Mouse (Mus musculus): Measurements from ENCODE around the gene Psma1.

DNA sequence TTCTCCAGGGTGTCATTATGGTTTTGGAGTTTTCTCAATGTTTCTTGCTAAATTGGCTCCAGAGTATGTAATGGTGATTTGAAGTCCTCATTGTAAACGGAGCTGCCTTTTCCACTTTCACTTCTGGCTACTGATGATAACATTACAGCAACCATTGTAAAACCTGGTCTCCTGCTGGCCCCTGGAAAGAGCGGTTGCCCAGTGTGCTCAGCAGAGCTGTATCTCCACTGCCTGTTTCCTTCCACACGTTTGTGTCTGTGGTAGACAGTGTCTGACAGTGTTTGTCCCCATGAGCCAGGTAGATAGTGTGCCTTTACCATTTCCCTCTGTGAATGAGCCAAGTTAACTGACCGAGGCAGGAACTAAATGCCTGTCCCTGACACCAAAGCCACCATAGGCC lies 33.1 kb upstream of the Psma1 start:
- TF ChIP-seq CTCF (conservative IDR thresholded peaks at IDR 0.05; ENCODE audit: insufficient read depth, insufficient read length, low read depth, low read length) (no peak), POLR2A (IDR thresholded peaks at IDR 0.05; ENCODE audit: low read depth, low read length) (no peak)
